Mouse (Mus musculus) bone marrow macrophage, adult 2 months (primary cell): ENCODE results near the gene Tmem104.

Source experiments
- CTCF ChIP-seq: IDR thresholded peaks from 2 replicates; pipeline ENCODE4 v1.5.1; 2012; ENCODE audit warnings: low read depth, mild to moderate bottlenecking, low read length, moderate library complexity
- POLR2A ChIP-seq: IDR thresholded peaks from 2 replicates; pipeline ENCODE4 v1.6.1; 2012; ENCODE audit warnings: mild to moderate bottlenecking, low read depth, low read length, borderline replicate concordance

DNA sequence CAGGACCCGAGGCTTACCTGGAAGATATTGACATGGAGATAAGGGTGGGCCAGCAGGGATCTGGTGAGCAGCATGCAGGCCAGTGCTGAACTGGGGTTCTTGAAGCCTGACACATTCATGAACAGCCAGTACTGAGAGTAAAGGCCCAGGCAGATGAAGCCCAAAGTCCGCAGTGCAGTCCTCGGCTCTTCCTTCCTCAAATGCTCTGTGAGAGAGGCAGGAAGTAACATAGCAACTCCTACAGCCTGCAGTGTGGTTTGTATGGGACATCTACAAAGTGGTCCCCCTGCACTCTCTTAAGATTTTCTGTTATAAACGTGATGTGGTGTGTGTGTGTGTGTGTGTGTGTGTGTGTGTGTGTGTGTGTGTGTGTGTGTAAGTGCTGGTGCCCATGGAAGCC is 98.0 kb downstream of the Tmem104 start:
- no peak for TF ChIP-seq POLR2A
- TF ChIP-seq CTCF, result no peak
